Mouse (Mus musculus) megakaryocyte, embryonic 14.5 days (primary cell): ENCODE measurements around the gene Fignl1. TPM values are rescaled to one million over a fixed set of nuclear protein-coding genes. Genes with fewer than 3 reads are reported as not detected.

Experiments used
- H3K27me3 ChIP-seq: replicated peaks from 2 replicates; pipeline ENCODE3; 2012; ENCODE audit warnings: inconsistent platforms
- H3K36me3 ChIP-seq: replicated peaks from 2 replicates; pipeline ENCODE3; 2012; ENCODE audit warnings: low read length, inconsistent platforms, mixed read lengths
- H3K4me1 ChIP-seq: 2 replicates; pipeline ENCODE4 v1.6.1; 2012; ENCODE audit warnings: inconsistent platforms
- H3K4me3 ChIP-seq: replicated peaks from 2 replicates; pipeline ENCODE3; 2012; ENCODE audit warnings: moderate library complexity, mild to moderate bottlenecking, inconsistent platforms
- H3K9me3 ChIP-seq: 2 replicates; pipeline ENCODE4 v1.6.1; 2012; ENCODE audit warnings: inconsistent platforms
- FLI1 ChIP-seq: IDR thresholded peaks from 2 replicates; pipeline ENCODE4 v1.6.1; 2012; ENCODE audit warnings: low read length, inconsistent platforms, mixed read lengths
- GATA1 ChIP-seq: IDR thresholded peaks from 3 replicates; pipeline ENCODE4 v1.6.1; 2012; ENCODE audit warnings: mixed read lengths, low read length, inconsistent platforms, borderline replicate concordance
- polyA plus RNA-seq: library from polyadenylated mRNA; stranded (reverse); fragments of >175 nt; gene quantifications from 2 replicates; pipeline ENCODE4 v1.2.3, GENCODE M21; 2012; ENCODE audit warnings: low replicate concordance; ENCODE audit not compliant: insufficient read depth

The Fignl1 gene
- polyA plus RNA-seq, 1 experiment = 0.17 TPM

- H3K36me3 ChIP-seq = no peaks in the 10 kb centered on the region
- H3K4me1 ChIP-seq = peaks cover 22% of the 10 kb centered on the region
- peaks cover 50% of the 10 kb centered on the region for H3K27me3 ChIP-seq
- no peak for TF ChIP-seq FLI1
- no peak for TF ChIP-seq GATA1
- H3K9me3 ChIP-seq = no peaks in the 10 kb centered on the region
- no peak overlapping the region for H3K4me3 ChIP-seq
Observed at GRCm38 (mm10) chr11:11848467-11848866, 39.7 kb upstream of the Fignl1 start.

GRCm38 (mm10) chr11:11845044-11845443, 36.3 kb upstream of the Fignl1 start:
- no peak overlapping the region for H3K4me3 ChIP-seq
- H3K36me3 ChIP-seq = no peaks in the 10 kb centered on the region
- peaks cover 64% of the 10 kb centered on the region for H3K27me3 ChIP-seq
- peaks cover 31% of the 10 kb centered on the region for H3K4me1 ChIP-seq
- H3K9me3 ChIP-seq = no peaks in the 10 kb centered on the region
- TF ChIP-seq GATA1 (no peak), FLI1 (no peak)

- no peak for TF ChIP-seq GATA1
- no peak for TF ChIP-seq FLI1
- Histone ChIP-seq H3K9me3 (no peaks in the 10 kb centered on the region), H3K4me3 (no peak overlapping the region), H3K36me3 (no peaks in the 10 kb centered on the region), H3K27me3 (peaks cover 70% of the 10 kb centered on the region), H3K4me1 (peaks cover 37% of the 10 kb centered on the region)
Observed at GRCm38 (mm10) chr11:11844367-11844971, 35.7 kb upstream of the Fignl1 start.

- Histone ChIP-seq H3K27me3 (peaks cover 83% of the 10 kb centered on the region), H3K4me3 (no peak overlapping the region), H3K9me3 (no peaks in the 10 kb centered on the region), H3K4me1 (peaks cover 49% of the 10 kb centered on the region), H3K36me3 (no peaks in the 10 kb centered on the region)
- no peak for TF ChIP-seq FLI1
- no peak for TF ChIP-seq GATA1
Observed at GRCm38 (mm10) chr11:11841590-11841989, 32.8 kb upstream of the Fignl1 start.

- TF ChIP-seq GATA1 (no peak), FLI1 (no peak)
- H3K36me3 ChIP-seq = no peaks in the 10 kb centered on the region
- H3K4me1 ChIP-seq = peaks cover 55% of the 10 kb centered on the region
- H3K4me3 ChIP-seq = no peak overlapping the region
- no peaks in the 10 kb centered on the region for H3K9me3 ChIP-seq
- H3K27me3 ChIP-seq = peaks cover 85% of the 10 kb centered on the region
Observed at GRCm38 (mm10) chr11:11840746-11841145, 32.0 kb upstream of the Fignl1 start.

GRCm38 (mm10) chr11:11839874-11840273, 31.1 kb upstream of the Fignl1 start:
- H3K36me3 ChIP-seq = no peaks in the 10 kb centered on the region

GRCm38 (mm10) chr11:11837384-11837783, 28.6 kb upstream of the Fignl1 start:
- TF ChIP-seq GATA1 = no peak
- Histone ChIP-seq H3K9me3 (no peaks in the 10 kb centered on the region), H3K27me3 (peaks cover 72% of the 10 kb centered on the region), H3K4me1 (peaks cover 68% of the 10 kb centered on the region), H3K4me3 (peak overlapping the region; percentile 90), H3K36me3 (no peaks in the 10 kb centered on the region)

More at GRCm38 (mm10) chr11:11839874-11840273, 31.1 kb upstream of the Fignl1 start:
- H3K4me3 ChIP-seq = no peak overlapping the region
- H3K27me3 ChIP-seq = peaks cover 81% of the 10 kb centered on the region
- no peaks in the 10 kb centered on the region for H3K9me3 ChIP-seq
- TF ChIP-seq FLI1 = no peak
- no peak for TF ChIP-seq GATA1
- peaks cover 61% of the 10 kb centered on the region for H3K4me1 ChIP-seq

- H3K4me1 ChIP-seq = peaks cover 74% of the 10 kb centered on the region
- H3K27me3 ChIP-seq = peaks cover 72% of the 10 kb centered on the region
- H3K9me3 ChIP-seq = no peaks in the 10 kb centered on the region
- H3K4me3 ChIP-seq = peak overlapping the region; percentile 90
- TF ChIP-seq FLI1 (peak; percentile 14; the same call in 1 of the 2 replicates), GATA1 (peak; percentile 86)
- no peaks in the 10 kb centered on the region for H3K36me3 ChIP-seq
Observed at GRCm38 (mm10) chr11:11836713-11837370, 28.1 kb upstream of the Fignl1 start.

GRCm38 (mm10) chr11:11836262-11836661, 27.5 kb upstream of the Fignl1 start:
- H3K9me3 ChIP-seq = no peaks in the 10 kb centered on the region
- H3K4me3 ChIP-seq = peak overlapping the region; percentile 90
- no peaks in the 10 kb centered on the region for H3K36me3 ChIP-seq
- H3K27me3 ChIP-seq = peaks cover 72% of the 10 kb centered on the region
- TF ChIP-seq GATA1 = no peak
- no peak for TF ChIP-seq FLI1
- H3K4me1 ChIP-seq = peaks cover 70% of the 10 kb centered on the region

GRCm38 (mm10) chr11:11835791-11836190, 27.0 kb upstream of the Fignl1 start:
- peaks cover 69% of the 10 kb centered on the region for H3K4me1 ChIP-seq
- peaks cover 75% of the 10 kb centered on the region for H3K27me3 ChIP-seq

More at GRCm38 (mm10) chr11:11835791-11836190, 27.0 kb upstream of the Fignl1 start:
- no peaks in the 10 kb centered on the region for H3K9me3 ChIP-seq
- TF ChIP-seq FLI1 = no peak
- TF ChIP-seq GATA1 = no peak
- no peaks in the 10 kb centered on the region for H3K36me3 ChIP-seq
- H3K4me3 ChIP-seq = no peak overlapping the region
